Mouse (Mus musculus): Measurements from ENCODE around the gene Rhbdd3. TPM values are rescaled to one million over a fixed set of nuclear protein-coding genes. Genes with fewer than 3 reads are reported as not detected.

Gene Rhbdd3
- total and polyA plus RNA-seq, 3 experiments, result 35.9 to 55.7 TPM; not detected in 1

- Histone ChIP-seq H3K9me3 (replicated peaks; ENCODE audit: insufficient read depth, low read length) (no peaks in the 10 kb centered on the region), H3K27ac (ENCODE audit: control insufficient read depth, low read depth, low read length) (no peak overlapping the region), H3K4me1 (ENCODE audit: control insufficient read depth in 1 of 2, insufficient read depth in 2 of 2, low read length in 2 of 2) (no peaks in the 10 kb centered on the region), H3K36me3 (ENCODE audit: control insufficient read depth in 1 of 2, insufficient read depth in 2 of 2, low read length in 2 of 2) (no peaks in the 10 kb centered on the region; a peak in 1 of 4 replicates), H3K27me3 (ENCODE audit: control insufficient read depth in 1 of 2, insufficient read depth in 2 of 2, low read length in 2 of 2) (no peaks in the 10 kb centered on the region), H3K9ac (ENCODE audit: control insufficient read depth, low read depth, low read length, poor library complexity, severe bottlenecking) (no peak overlapping the region), H3K4me3 (ENCODE audit: control insufficient read depth in 1 of 2, insufficient read depth in 1 of 2, low read depth in 2 of 2, low read length in 2 of 2) (no peak overlapping the region), H3K79me2 (ENCODE audit: control insufficient read depth, insufficient read depth, low read length, poor library complexity) (no peaks in the 10 kb centered on the region)
- TF ChIP-seq ZC3H11A (IDR thresholded peaks at IDR 0.05; ENCODE audit: low read depth, low read length) (no peak), ETS1 (IDR thresholded peaks at IDR 0.05; ENCODE audit: low read depth, low read length) (no peak), BHLHE40 (IDR thresholded peaks at IDR 0.05; ENCODE audit: borderline replicate concordance, low read depth, low read length) (no peak), USF1 (IDR thresholded peaks at IDR 0.05; ENCODE audit: low read depth, low read length) (peak; percentile 27; the same call in 1 of the 2 replicates), JUND (IDR thresholded peaks at IDR 0.05; ENCODE audit: low read depth, low read length) (no peak)
- DNase-seq (ENCODE audit: low read depth, low spot score), result no peak
Observed at GRCm38 (mm10) chr11:5113645-5114044, 14.9 kb downstream of the Rhbdd3 start.

GRCm38 (mm10) chr11:5114931-5115581, 16.3 kb downstream of the Rhbdd3 start:
- no peak overlapping the region for H3K4me3 ChIP-seq (ENCODE audit: control insufficient read depth in 1 of 2, insufficient read depth in 1 of 2, low read depth in 2 of 2, low read length in 2 of 2)
- H3K27ac ChIP-seq (ENCODE audit: control insufficient read depth, low read depth, low read length), result no peak overlapping the region
- H3K9ac ChIP-seq (ENCODE audit: control insufficient read depth, low read depth, low read length, poor library complexity, severe bottlenecking), result no peak overlapping the region
- H3K36me3 ChIP-seq (ENCODE audit: control insufficient read depth in 1 of 2, insufficient read depth in 2 of 2, low read length in 2 of 2), result no peaks in the 10 kb centered on the region
- H3K9me3 ChIP-seq (replicated peaks; ENCODE audit: insufficient read depth, low read length), result no peaks in the 10 kb centered on the region
- H3K79me2 ChIP-seq (ENCODE audit: control insufficient read depth, insufficient read depth, low read length, poor library complexity), result no peaks in the 10 kb centered on the region
- H3K4me1 ChIP-seq (ENCODE audit: control insufficient read depth in 1 of 2, insufficient read depth in 2 of 2, low read length in 2 of 2), result no peaks in the 10 kb centered on the region
- no peaks in the 10 kb centered on the region; a peak in 1 of 4 replicates for H3K27me3 ChIP-seq (ENCODE audit: control insufficient read depth in 1 of 2, insufficient read depth in 2 of 2, low read length in 2 of 2)
- DNase-seq (ENCODE audit: low read depth, low spot score), result peak; percentile 94
- TF ChIP-seq JUND (IDR thresholded peaks at IDR 0.05; ENCODE audit: low read depth, low read length) (peak; percentile 81), RAD21 (IDR thresholded peaks at IDR 0.05; ENCODE audit: low read depth, low read length) (peak; percentile 98), ZC3H11A (IDR thresholded peaks at IDR 0.05; ENCODE audit: low read depth, low read length) (peak; percentile 93), HCFC1 (IDR thresholded peaks at IDR 0.05; ENCODE audit: low read depth, low read length) (peak; percentile 64), USF1 (IDR thresholded peaks at IDR 0.05; ENCODE audit: low read depth, low read length) (no peak), CHD1 (IDR thresholded peaks at IDR 0.05; ENCODE audit: low read depth, low read length) (no peak), CTCF (IDR thresholded peaks at IDR 0.05 in 2 of 3, conservative IDR thresholded peaks at IDR 0.05 in 1 of 3; ENCODE audit: control insufficient read depth in 1 of 3, insufficient read depth in 1 of 3, low read depth in 2 of 3, low read length in 3 of 3, poor library complexity in 1 of 3, severe bottlenecking in 1 of 3) (peak in 2 of 3 experiments; percentile 100), ELF1 (IDR thresholded peaks at IDR 0.05; ENCODE audit: low read depth, low read length) (peak; percentile 60; the same call in 1 of the 2 replicates), MXI1 (IDR thresholded peaks at IDR 0.05; ENCODE audit: low read depth, low read length) (0 out of 2 replicates have a peak, but pooled peaks have one; percentile 6), MYC (IDR thresholded peaks at IDR 0.05; ENCODE audit: low read depth, low read length) (0 out of 2 replicates have a peak, but pooled peaks have one; percentile 25), TAL1 (IDR thresholded peaks at IDR 0.05; ENCODE audit: low read length) (no peak), SMC3 (IDR thresholded peaks at IDR 0.05; ENCODE audit: low read depth, low read length) (peak; percentile 96), TBP (IDR thresholded peaks at IDR 0.05; ENCODE audit: low read depth, low read length) (peak; percentile 45; the same call in 1 of the 2 replicates), SIN3A (IDR thresholded peaks at IDR 0.05; ENCODE audit: low read length) (peak; percentile 51; the same call in 1 of the 2 replicates), MAX (IDR thresholded peaks at IDR 0.05; ENCODE audit: low read length) (peak; percentile 15; the same call in 1 of the 2 replicates), MAFK (IDR thresholded peaks at IDR 0.05; ENCODE audit: borderline replicate concordance, low read depth, low read length) (no peak), BHLHE40 (IDR thresholded peaks at IDR 0.05; ENCODE audit: borderline replicate concordance, low read depth, low read length) (peak; percentile 44; the same call in 1 of the 2 replicates)
